Mouse (Mus musculus): ENCODE results near the gene Srarp.

GRCm38 (mm10) chr4:141400171-141400570 lies 35.7 kb downstream of the Srarp start:
- TF ChIP-seq GATA1 (IDR thresholded peaks at IDR 0.05; ENCODE audit: borderline replicate concordance, low read length) (no peak), FLI1 (IDR thresholded peaks at IDR 0.05; ENCODE audit: low read length) (no peak)
